Mouse (Mus musculus) cerebellum, postnatal 10 days (tissue): ENCODE results near the gene Cygb.
"Not testable (repeated sequence)": the region's sequence is repeated elsewhere in the genome, so short reads cannot be mapped to it uniquely, and the experiment has no call there.

ENCODE experiments used
- DNase-seq, 2 experiments: peaks; one replicate each; pipeline ENCODE4 v3.0.0; 2021; ENCODE audit warnings: mixed read lengths in 2 of 2

Cygb gene

DNA sequence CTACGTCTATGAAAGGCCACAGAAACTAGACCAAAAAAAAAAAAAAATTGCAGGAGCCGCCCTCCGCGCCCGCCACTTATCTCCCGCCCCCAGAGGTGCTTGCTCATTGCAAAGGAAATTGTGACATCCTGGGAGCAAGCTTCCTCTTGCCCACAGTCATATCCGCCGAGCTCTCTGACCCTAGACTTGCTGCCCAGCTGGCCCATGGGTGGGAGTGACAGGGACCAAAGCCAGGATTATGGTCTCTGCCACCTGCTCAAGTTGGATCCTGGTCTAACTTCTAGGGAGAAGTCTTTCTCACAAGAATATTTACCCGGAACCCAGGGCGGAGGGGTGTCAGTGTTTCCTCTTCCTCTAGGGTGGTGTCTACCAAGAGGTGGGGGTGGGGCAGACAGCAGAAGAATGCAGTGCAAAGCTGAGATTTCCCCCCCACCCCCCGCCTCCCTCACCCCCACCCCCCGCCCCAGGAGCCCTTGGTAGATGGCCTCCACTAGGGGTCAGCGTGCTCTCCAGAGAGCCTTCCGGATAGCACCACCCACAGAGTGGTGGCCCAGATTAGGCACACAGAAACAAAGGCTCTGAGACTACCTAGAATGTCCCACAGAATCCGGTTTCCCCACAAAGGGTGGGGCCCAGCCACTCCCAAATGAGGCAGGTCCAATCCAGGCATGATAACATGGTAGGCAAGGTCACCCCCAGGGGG lies 38.2 kb downstream of the Cygb start:
- DNase-seq, result peak; percentile 79 to 87

DNA sequence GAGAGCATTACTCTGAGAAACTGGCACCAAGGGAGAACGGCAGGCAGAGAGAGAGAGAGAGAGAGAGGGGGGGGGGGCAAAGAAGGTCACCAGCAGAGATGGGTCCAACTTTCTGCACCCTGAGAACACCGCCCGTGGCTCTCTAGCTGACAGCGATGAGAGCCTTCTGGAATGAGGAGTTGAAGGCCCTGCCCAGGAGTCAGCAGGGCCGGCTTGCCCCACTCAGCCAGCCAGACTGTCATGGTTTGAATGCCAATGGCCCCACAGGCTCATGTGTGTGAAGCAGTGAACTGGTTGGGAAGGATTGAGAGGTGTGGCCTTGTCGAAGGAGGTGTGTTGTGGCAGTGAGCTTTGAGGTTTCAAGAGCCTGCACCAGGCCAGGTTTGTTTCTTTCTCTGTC lies 40.9 kb downstream of the Cygb start:
- DNase-seq, result peak in 1 of 2 experiments; percentile 46

DNA sequence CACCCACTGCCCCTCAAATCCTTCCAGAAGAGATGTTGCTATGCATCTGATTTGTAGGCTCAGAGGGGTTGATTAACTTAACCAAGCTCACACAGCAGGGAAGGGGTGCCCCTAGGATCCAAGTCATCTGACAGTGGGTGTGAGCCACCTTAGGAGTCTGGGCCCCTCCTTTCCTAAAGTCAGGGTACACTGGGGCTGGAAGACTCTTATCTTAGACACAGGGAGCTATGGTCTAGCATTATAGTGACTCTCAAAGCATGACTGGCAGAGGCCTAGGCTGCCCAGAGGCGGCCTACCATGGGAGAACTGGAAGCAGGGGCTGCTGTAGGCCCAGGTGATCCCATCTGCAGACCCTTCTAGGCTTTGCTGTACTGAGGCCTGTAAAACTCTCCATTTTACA lies 41.6 kb downstream of the Cygb start:
- no peak for DNase-seq

DNA sequence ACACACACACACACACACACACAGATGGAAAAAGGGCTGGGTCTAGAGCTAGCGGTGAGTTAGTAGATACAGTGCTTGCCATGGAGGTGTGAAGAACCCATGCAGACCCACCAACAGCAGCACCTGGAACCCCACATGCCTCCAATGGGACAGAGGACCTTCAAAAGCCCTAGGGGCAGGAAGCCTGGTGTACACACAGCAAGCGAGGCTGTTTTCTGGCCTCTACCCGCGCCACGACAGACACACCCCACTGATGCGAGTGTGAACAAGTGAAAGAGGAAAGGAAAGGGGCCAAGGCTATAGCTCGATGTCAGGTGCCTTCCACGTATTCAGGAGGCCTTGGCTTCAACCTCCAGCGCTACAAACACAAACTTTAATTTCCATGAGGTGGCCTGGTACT lies 42.2 kb downstream of the Cygb start:
- peak in 1 of 2 experiments; percentile 14 for DNase-seq

DNA sequence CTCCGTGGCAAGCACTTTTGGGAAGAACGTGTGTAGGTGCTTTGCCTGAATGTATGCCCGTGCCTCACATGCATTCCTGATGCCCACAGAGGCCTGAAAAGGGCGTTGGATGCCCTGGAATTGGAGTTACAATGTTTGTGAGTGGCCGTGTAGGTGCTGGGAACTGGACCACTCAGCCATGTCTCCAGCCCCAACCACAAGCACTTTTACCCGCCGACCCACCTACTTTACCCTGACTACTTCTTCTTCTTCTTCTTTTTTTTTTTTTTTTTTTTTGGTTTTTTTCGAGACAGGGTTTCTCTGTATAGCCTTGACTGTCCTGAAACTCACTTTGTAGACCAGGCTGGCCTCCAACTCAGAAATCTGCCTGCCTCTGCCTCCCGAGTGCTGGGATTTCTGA lies 42.9 kb downstream of the Cygb start:
- DNase-seq, result not testable (repeated sequence)

DNA sequence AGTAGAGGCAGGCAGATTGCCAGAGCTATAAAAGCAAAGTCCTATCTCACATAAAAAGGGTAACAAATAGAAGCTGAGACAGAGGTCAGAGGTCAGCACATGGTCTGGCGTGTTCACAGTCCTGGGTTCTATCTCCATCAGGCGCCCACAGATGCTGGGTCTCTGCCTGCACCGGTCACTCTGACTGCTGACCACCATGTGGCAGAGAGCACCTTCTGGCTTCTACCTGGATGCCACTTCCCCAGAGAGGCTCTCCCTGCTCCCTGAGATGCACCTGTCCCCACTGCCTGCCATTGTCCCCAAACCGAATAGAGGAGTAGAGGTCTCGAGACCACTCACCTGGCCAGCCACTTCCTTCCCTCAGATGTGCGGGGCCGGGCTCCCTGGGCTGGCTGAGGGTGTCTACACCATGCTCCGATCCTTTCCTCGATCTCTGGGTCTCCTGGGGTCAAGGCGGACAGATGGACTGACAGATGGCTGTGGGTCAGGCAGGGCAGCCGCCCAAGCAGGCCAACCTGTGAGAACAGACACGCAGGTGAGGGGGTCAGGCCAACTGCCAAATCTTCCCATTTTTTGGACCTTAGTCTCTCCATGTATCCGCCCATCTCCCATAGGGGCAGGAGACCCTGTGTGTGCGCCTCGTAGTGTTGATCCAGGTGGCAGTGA lies 44.0 kb downstream of the Cygb start:
- peak; percentile 93 to 94 for DNase-seq

DNA sequence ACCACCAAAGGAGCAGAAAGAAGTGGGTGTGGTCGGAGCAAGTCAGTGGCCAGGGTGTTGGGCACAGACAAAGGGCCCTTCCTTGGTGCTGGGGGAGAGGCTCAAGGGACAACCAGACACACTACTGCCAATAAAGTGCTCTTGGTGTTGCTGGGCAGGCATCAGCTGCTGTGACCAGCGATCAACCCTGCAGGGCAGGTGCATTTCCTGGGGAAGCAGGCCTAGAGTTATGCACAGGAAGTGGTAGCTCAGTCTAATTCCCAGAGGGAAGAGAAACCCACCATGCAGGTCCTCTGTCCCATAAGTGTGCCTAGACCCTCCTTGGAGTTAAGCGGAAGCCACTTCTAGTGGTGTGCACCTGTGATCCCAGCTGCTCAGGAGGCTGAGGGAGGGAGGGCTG lies 46.4 kb downstream of the Cygb start:
- no peak for DNase-seq

DNA sequence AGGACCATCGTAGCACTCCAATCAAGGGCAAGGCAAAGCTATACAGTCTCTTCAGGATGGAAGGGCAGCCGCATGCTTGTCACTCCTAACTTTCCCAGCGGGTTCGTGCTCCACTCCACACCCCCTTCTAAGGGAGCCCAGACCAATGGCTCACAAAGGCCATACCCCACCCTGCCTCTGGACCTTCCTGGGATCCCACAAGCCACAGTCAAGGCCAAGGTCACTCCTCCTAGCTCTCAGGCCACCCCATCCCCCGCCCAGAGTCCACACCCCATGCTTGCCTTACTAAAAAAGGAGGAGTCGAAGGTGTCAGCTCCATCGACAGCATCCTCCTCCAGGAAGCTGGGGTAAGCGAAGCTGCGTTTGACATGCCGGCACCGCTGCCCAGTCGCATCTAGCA lies 50.0 kb downstream of the Cygb start:
- DNase-seq, result peak in 1 of 2 experiments; percentile 18

DNA sequence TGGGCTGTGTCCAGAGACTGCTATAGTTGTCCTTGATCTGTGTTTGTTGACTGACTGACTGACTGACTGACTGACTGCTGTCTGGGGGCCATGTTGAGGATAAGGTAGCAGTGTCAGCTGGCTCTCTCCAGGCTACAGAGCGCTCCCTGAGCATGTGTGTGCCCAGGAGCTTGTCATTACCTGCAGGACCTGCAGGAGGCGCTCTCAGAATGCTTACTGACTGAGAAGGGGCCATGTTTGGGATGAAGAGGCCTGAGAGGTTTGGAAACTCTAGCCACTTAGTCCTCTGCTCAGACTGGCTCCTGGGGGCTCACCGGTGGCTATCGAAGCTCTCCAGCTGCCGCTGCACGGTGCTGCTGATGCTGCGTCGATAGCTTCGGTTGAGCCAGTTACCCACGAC lies 50.8 kb downstream of the Cygb start:
- peak; percentile 61 to 67 for DNase-seq

DNA sequence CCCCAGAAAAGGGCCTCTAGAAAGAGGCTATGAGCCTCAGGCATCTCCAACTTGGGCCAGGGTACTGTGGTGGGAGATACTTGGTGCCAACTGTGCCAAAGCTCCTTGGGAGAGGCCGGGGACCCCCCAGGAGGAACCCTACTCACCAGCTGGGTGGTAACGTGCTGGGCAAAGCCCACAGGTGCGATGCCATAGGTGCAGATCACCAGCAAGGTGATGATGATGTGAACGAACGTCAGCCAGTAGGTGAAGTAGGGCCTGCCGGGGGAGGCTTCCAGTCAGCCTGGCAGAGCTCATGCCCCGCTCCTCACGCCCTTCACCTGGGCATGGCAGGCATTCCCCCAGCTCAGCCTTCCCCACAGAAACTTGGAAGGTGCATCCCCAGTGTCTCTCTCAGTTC lies 52.1 kb downstream of the Cygb start:
- peak; percentile 26 to 27 for DNase-seq

DNA sequence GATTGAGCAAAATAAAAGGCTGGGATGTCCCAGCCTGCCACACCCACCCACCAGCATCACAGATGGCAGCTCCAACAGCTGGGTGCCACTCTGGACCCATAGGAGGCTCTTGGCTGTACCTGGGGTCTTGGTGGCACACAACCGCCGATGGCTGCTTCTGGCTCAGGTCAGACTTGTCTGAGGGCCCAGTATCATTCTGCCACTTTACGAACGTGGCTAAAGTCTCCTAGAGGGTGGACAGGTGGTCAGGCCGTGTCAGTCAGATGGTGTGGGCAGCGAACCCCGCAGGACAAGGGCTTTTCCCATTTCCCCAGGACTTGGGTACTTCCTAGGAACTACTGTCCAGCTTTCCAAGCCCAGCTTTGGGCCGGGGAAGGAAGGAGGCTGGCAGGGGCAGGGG lies 52.9 kb downstream of the Cygb start:
- peak in 1 of 2 experiments; percentile 58 for DNase-seq

DNA sequence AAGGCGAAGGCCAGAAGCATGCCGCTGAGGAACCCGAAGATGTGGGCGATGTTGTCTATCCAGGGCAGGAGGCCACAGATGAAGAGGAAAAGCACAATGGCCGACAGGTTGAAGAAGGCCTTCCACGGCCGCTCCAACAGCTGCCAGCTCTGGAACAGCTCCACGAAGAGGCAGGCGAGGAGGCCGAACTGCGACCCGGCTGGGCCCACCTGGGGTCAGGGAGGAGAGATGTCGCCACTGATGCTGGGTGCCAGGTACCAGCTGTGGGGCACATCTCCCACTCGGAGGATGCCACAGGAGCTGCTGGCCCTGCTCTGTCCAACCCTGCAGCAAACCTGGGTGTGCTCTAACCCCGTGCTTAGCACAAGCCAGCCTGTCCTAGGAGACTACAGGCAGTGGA lies 54.9 kb downstream of the Cygb start:
- DNase-seq, result peak in 1 of 2 experiments; percentile 53

DNA sequence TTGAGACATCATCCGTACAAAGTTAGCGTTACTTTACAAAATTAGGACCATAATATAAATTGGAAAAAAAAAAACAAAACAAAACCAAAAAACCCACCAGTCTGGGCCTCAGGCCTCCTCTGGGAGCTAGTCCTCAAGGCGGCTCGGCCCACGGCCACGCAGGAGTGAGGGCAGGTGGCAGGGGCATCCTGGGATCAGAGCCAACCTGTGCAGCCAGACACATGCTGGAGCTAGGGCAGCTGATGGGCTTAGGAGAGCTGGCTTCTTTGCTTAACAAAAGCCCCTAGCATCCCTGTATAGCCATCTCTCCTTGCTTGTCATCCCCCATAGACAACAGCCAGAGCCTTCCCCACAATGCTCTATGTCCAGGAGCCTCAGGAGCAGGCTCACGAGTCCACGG lies 55.9 kb downstream of the Cygb start:
- DNase-seq, result peak; percentile 92 to 93

DNA sequence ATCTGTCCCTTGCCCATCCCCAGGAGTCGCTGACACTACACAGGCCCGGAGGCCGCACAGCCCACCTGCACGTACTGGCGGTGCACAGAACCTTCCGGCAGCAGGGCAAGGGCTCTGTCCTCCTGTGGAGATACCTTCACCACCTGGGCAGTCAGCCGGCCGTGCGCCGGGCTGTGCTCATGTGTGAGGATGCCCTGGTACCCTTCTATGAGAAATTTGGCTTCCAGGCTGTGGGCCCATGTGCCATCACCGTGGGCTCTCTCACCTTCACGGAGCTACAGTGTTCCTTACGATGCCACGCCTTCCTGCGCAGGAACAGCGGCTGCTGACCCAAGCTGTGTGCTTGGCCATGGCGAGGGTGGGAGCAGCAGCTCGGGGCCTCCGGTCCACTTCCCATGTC lies 57.3 kb downstream of the Cygb start:
- peak in 1 of 2 experiments; percentile 10 for DNase-seq
